Mouse (Mus musculus): ENCODE measurements at regions not wholly inside any gene's neighbourhood (a gene's known extent, or its start where the extent isn't known, plus 50 kb on each side); places are given as distances from the start of the nearest gene placed in this dataset.
A peak's percentile ranks its signal among the peaks of the same experiment; 100 is the strongest.

GRCm38 (mm10) chr14:67626181-67626580, 1617.2 kb upstream of the Gulo start:
- no peak for DNase-seq

GRCm38 (mm10) chr14:67623841-67624480, 1615.0 kb upstream of the Gulo start:
- no peak for DNase-seq

GRCm38 (mm10) chr14:67622911-67623310, 1613.9 kb upstream of the Gulo start:
- DNase-seq, result no peak

- no peak for DNase-seq
These were observed 1612.5 kb upstream of the Gulo start for GRCm38 (mm10) chr14:67621486-67621885.

- peak; percentile 20 to 62 for DNase-seq
These were observed 1612.0 kb upstream of the Gulo start for GRCm38 (mm10) chr14:67620854-67621476.

GRCm38 (mm10) chr14:67619571-67619970, 1610.6 kb upstream of the Gulo start:
- DNase-seq, result no peak

- no peak for DNase-seq
These were observed 1605.4 kb upstream of the Gulo start for GRCm38 (mm10) chr14:67614369-67614768.

GRCm38 (mm10) chr14:67613691-67614090, 1604.7 kb upstream of the Gulo start:
- DNase-seq, result no peak

- peak; percentile 35 to 66 for DNase-seq
These were observed 1604.2 kb upstream of the Gulo start for GRCm38 (mm10) chr14:67613221-67613620.

GRCm38 (mm10) chr14:67612471-67612870, 1603.5 kb upstream of the Gulo start:
- DNase-seq, result no peak

GRCm38 (mm10) chr14:67608262-67608661, 1599.3 kb upstream of the Gulo start:
- DNase-seq, result peak; percentile 18 to 20

- no peak for DNase-seq
These were observed 1594.0 kb upstream of the Gulo start for GRCm38 (mm10) chr14:67602960-67603359.

- peak in 1 of 2 experiments; percentile 50 for DNase-seq
These were observed 1590.7 kb upstream of the Gulo start for GRCm38 (mm10) chr14:67599734-67600133.

- no peak for DNase-seq
These were observed 1579.6 kb upstream of the Gulo start for GRCm38 (mm10) chr14:67588627-67589026.

- DNase-seq, result peak in 1 of 2 experiments; percentile 25
These were observed 1575.5 kb upstream of the Gulo start for GRCm38 (mm10) chr14:67584456-67585048.

- no peak for DNase-seq
These were observed 1573.3 kb upstream of the Gulo start for GRCm38 (mm10) chr14:67582201-67582782.

GRCm38 (mm10) chr14:67574346-67574949, 1565.4 kb upstream of the Gulo start:
- DNase-seq, result peak in 1 of 2 experiments; percentile 5

GRCm38 (mm10) chr14:67573451-67573995, 1564.5 kb upstream of the Gulo start:
- DNase-seq, result no peak

GRCm38 (mm10) chr14:67569744-67570322, 1560.8 kb upstream of the Gulo start:
- no peak for DNase-seq

- DNase-seq, result no peak
These were observed 1560.1 kb upstream of the Gulo start for GRCm38 (mm10) chr14:67568896-67569743.

GRCm38 (mm10) chr14:67554897-67555296, 1545.9 kb upstream of the Gulo start:
- DNase-seq, result no peak
